Mouse (Mus musculus) C2C12 (cell line): ENCODE data around the gene Cntnap4.

Experiments used
- CEBPB ChIP-seq: IDR thresholded peaks from one replicate; pipeline ENCODE4 v1.6.1; 2011; ENCODE audit warnings: low read depth, mild to moderate bottlenecking, control low read depth, moderate library complexity
- CTCF ChIP-seq: IDR thresholded peaks from one replicate; pipeline ENCODE4 v1.5.1; 2011; ENCODE audit not compliant: control insufficient read depth, insufficient read depth, insufficient read length
- MYOG ChIP-seq: IDR thresholded peaks from one replicate; pipeline ENCODE4 v1.6.1; 2011; ENCODE audit not compliant: control insufficient read depth, insufficient read length; ENCODE audit errors: extremely low read depth

DNA sequence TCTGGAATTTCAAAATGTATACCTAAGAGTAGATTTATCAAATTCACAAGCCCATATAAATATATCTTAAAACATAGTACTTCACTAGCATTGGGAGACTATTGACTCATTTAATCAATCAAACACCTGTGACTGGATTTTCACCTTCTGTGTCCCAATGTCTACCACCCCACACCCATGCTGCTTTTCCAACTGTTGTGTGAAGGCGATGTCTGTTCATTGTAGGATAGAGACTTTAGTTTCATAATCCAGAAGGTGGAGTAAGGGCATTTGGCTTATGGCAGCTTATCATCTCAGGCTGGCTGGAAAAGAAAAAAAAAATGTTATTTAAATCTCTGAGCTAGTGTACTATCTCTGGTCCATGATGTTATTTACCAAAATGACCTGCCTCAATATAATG lies 83.4 kb downstream of the Cntnap4 start:
- TF ChIP-seq CTCF: no peak
- TF ChIP-seq MYOG: no peak
- TF ChIP-seq CEBPB: no peak
